Mouse (Mus musculus) urinary bladder, adult 2 months (tissue): Measurements from ENCODE around the gene Ksr2. TPM values are rescaled to one million over a fixed set of nuclear protein-coding genes. Genes with fewer than 3 reads are reported as not detected.

Experiments
- DNase-seq: peaks from one replicate; pipeline ENCODE4 v3.0.0; 2022; ENCODE audit warnings: low spot score
- polyA plus RNA-seq: library from polyadenylated mRNA; depleted of rRNA; stranded (reverse); fragments of >200 nt; gene quantifications from 2 replicates; pipeline ENCODE4 v1.2.3, GENCODE M21; 2012; rRNA removed

The Ksr2 gene
- polyA plus RNA-seq, 1 experiment, result 0.83 TPM

DNA sequence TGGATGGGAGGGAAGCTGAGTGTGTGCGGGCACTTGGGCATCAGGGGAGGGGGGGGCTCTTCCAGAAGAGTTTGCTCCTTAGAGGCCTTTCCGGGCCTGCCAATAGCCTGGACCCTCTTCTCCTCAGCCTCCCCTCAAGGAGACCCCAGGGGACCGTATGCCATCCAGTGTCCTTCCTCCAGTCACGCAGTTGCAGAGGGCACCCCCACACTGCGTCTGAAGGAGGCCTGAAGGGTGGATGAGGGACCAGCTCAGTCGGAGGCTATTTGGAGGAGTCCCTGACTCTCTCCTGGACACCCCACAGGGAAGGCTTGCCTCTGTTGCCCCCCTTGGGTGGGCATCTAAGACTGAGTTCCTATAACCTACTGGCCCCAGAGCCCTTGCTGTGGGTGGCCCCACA is 367.4 kb downstream of the Ksr2 start:
- DNase-seq, result no peak

DNA sequence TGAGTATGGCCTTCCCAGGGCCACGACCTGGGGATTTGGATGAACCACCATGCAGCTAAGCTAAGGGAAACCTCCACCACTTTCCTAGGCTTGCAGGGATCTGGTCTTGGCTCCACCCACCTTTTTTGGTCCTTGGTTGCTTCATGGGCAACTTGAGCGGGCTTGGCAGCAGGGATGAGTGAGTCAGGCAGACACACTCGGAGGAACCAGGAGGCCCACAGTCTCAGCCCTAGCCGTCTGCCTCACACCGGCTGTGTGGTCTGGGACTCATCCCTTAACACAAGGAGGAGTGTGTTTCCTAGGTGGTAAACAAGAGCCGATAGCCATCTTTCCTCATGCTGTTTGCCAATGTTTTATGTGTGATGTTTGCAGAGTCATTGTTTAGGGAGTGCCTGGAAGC is 376.3 kb downstream of the Ksr2 start:
- DNase-seq, result no peak

- DNase-seq, result no peak
Measured at GRCm38 (mm10) chr5:117791875-117792274, 378.1 kb downstream of the Ksr2 start.

- no peak for DNase-seq
Measured at GRCm38 (mm10) chr5:117800849-117801248, 387.0 kb downstream of the Ksr2 start.

GRCm38 (mm10) chr5:117802071-117802521 is 388.3 kb downstream of the Ksr2 start:
- DNase-seq, result no peak

DNA sequence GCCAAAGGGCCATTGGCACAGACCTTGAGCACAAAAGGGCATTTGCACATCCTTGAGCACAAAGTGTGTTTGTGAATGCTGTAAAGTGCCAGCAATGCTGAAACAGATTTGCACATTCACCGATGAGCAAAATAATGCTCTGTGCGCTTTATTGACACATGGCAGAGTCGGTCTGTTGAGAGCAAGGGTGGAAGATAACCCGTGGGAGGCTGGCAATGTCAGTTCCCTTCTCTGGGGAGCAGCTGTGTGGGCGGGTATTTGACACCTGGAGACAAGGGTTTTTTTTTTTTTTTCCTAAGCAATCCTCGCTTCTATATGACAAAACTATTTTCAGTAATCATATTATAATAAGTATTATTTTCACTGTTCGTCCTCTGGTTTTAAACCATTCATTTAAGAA is 389.8 kb downstream of the Ksr2 start:
- DNase-seq, result no peak

DNA sequence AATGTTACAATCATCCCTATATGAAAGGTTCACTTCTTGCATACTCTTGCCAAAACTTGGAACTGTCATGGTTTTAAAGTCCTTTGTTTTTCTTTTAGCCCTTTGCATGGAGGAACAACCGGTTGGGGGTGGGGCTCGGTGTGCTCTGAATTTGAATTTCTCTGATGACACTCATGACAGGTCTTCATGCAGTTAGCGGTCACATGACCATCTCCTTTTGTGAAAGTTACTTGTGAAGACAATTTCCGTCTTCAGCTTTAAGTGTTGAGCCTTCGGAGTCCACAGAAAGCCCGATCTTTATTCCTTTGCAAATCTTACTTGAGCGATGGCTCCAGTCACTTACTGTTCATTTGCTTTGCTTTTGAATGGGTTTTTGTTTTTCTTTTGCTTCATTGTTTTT is 397.1 kb downstream of the Ksr2 start:
- DNase-seq, result no peak

GRCm38 (mm10) chr5:117818800-117819199 is 405.0 kb downstream of the Ksr2 start:
- DNase-seq, result no peak

DNA sequence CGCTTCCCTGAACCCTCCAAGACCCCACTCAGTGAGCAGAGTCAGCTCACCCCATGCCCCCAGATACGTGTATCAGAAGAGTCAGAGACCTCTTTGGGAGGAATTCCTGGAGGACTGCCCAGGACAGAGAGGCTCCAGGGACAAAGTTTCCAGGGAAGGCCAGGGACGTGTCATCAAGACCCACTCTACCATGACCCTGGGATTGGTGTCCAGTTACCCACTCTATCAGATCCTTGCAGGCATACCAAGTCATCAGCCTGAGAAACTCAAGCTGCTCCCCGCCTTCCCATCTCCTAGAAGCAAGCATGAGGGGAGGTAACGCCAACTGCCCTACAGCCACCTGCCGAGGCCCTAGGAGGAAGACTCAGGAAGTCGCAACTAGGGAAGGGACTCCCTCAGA is 406.6 kb downstream of the Ksr2 start:
- no peak for DNase-seq

DNA sequence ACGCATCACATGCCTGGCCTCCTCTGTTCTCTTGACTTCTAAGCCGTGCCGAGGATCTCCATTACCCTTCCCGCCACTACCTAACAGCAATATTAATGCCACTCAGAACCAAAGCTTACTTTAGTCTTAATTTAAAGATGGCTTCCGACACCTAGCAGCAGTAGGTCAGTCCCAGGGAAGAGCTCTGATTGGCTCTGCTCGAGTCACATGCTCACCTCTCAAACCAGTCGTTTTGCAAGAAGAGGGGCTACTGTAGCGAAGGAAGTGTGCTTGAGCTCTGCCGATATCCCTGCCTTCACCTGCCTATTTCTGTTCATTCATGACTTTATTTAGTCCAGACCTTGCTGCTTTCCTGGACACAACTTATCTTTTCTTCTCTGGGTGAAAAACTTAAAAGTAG is 410.0 kb downstream of the Ksr2 start:
- no peak for DNase-seq

DNA sequence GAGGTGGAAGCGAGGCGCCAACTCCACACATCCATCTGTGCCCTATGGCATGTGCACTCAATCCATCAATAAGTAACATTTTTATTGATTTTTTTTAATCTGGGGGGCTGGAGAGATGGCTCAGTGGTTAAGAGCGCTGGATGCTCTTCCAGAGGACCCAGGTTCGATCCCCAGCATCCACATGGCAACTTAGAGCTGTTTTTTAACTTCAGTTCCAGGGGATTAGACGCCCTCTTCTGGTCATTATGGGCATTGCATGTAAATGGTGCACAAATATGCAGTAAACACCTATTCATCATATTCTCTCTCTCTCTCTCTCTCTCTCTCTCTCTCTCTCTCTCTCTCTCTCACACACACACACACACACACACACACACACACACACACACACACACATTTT is 410.7 kb downstream of the Ksr2 start:
- DNase-seq, result no peak

Other genes starting within 250 kb of the Ksr2 start
- 416 and 521 TPM in 2 replicates for gene Pebp1, start 126.4 kb upstream of the Ksr2 start, polyA plus RNA-seq
- gene Vsig10, start 94.9 kb upstream of the Ksr2 start, polyA plus RNA-seq, result 35.6 and 36.4 TPM in 2 replicates
- gene Wsb2, start 56.7 kb upstream of the Ksr2 start, polyA plus RNA-seq, result 86.6 and 94.6 TPM in 2 replicates
- 13.0 and 15.4 TPM in 2 replicates for gene Rfc5, start 25.0 kb upstream of the Ksr2 start, polyA plus RNA-seq